Mouse (Mus musculus) bone marrow macrophage, adult 2 months (primary cell): ENCODE results near the gene Smtn.

Source experiments
- CTCF ChIP-seq: IDR thresholded peaks from 2 replicates; pipeline ENCODE4 v1.5.1; 2012; ENCODE audit warnings: low read depth, mild to moderate bottlenecking, low read length, moderate library complexity
- POLR2A ChIP-seq: IDR thresholded peaks from 2 replicates; pipeline ENCODE4 v1.6.1; 2012; ENCODE audit warnings: mild to moderate bottlenecking, low read depth, low read length, borderline replicate concordance

- no peak for TF ChIP-seq POLR2A
- no peak for TF ChIP-seq CTCF
Observed at GRCm38 (mm10) chr11:3548564-3549295, 8.3 kb upstream of the Smtn start.
